Mouse (Mus musculus) gastrocnemius, adult 8-10 months (tissue): ENCODE data around the gene Card19. TPM values are rescaled to one million over a fixed set of nuclear protein-coding genes. Genes with fewer than 3 reads are reported as not detected.

Experiments used
- DNase-seq, 2 experiments: peaks; one replicate each; pipeline ENCODE4 v3.0.0; 2022; ENCODE audit warnings: low spot score in 2 of 2
- total RNA-seq, 4 experiments: library from RNA; stranded (reverse); gene quantifications; 2 replicates each; pipeline ENCODE4 v1.2.4; 2022

Card19 gene
- 100 to 1,000 TPM; 121 to 134 (median 131) TPM for total RNA-seq

GRCm38 (mm10) chr13:49215504-49216219, at the start of gene Card19:
Gene Card19 (minus strand): TSS chr13:49216037.
- peak; percentile 96 for DNase-seq

GRCm38 (mm10) chr13:49260036-49260722, 44.3 kb upstream of the Card19 start:
- no peak for DNase-seq

GRCm38 (mm10) chr13:49257819-49258313, 42.0 kb upstream of the Card19 start:
- no peak for DNase-seq

GRCm38 (mm10) chr13:49252746-49253145, 36.9 kb upstream of the Card19 start:
- no peak for DNase-seq

- DNase-seq, result no peak
These were observed 36.3 kb upstream of the Card19 start for GRCm38 (mm10) chr13:49252113-49252512.

- DNase-seq, result no peak
These were observed 35.1 kb upstream of the Card19 start for GRCm38 (mm10) chr13:49250716-49251517.

GRCm38 (mm10) chr13:49249634-49250033, 33.8 kb upstream of the Card19 start:
- DNase-seq, result no peak

GRCm38 (mm10) chr13:49248923-49249322, 33.1 kb upstream of the Card19 start:
- no peak for DNase-seq

- DNase-seq, result no peak
These were observed 32.6 kb upstream of the Card19 start, which contains the start of gene Susd3 for GRCm38 (mm10) chr13:49248467-49248862. Gene Susd3 (minus strand): TSS chr13:49248706.

- no peak for DNase-seq
These were observed 32.1 kb upstream of the Card19 start for GRCm38 (mm10) chr13:49247740-49248466.

GRCm38 (mm10) chr13:49247232-49247739, 31.4 kb upstream of the Card19 start:
- no peak for DNase-seq

GRCm38 (mm10) chr13:49246626-49247025, 30.8 kb upstream of the Card19 start:
- DNase-seq, result no peak

- no peak for DNase-seq
These were observed 30.2 kb upstream of the Card19 start for GRCm38 (mm10) chr13:49246011-49246410.

- DNase-seq, result no peak
These were observed 29.4 kb upstream of the Card19 start for GRCm38 (mm10) chr13:49245251-49245650.

GRCm38 (mm10) chr13:49243492-49243891, 27.7 kb upstream of the Card19 start:
- DNase-seq, result no peak

GRCm38 (mm10) chr13:49242321-49243065, 26.7 kb upstream of the Card19 start:
- DNase-seq, result no peak

- DNase-seq, result no peak
These were observed 22.9 kb upstream of the Card19 start for GRCm38 (mm10) chr13:49238737-49239136.

- no peak for DNase-seq
These were observed 21.8 kb upstream of the Card19 start for GRCm38 (mm10) chr13:49237617-49238016.

GRCm38 (mm10) chr13:49234711-49235110, 18.9 kb upstream of the Card19 start:
- DNase-seq, result no peak
